Mouse (Mus musculus) adrenal gland, postnatal 25 days (tissue): ENCODE data around the gene Tmem8b. TPM values are rescaled to one million over a fixed set of nuclear protein-coding genes. Genes with fewer than 3 reads are reported as not detected.
A peak's percentile ranks its signal among the peaks of the same experiment; 100 is the strongest.

Experiments
- DNase-seq: peaks from one replicate; pipeline ENCODE4 v3.0.0; 2021; ENCODE audit warnings: mixed read lengths
- long read RNA-seq: library from polyadenylated mRNA; stranded (forward); transcript quantifications from one replicate; pipeline ENCODE4 v2.0.0, GENCODE M21; 2021
- total RNA-seq: library from RNA; stranded (reverse); gene quantifications from 2 replicates; pipeline ENCODE4 v1.2.3, GENCODE M21; 2021

The Tmem8b gene
- 4.3 and 7.4 TPM in 2 replicates for total RNA-seq
- long read RNA-seq, partial matches to known transcripts: 1 of 4 reads
- long read RNA-seq, other reads (novel, unspliced or antisense): 3 of 4 reads

DNA sequence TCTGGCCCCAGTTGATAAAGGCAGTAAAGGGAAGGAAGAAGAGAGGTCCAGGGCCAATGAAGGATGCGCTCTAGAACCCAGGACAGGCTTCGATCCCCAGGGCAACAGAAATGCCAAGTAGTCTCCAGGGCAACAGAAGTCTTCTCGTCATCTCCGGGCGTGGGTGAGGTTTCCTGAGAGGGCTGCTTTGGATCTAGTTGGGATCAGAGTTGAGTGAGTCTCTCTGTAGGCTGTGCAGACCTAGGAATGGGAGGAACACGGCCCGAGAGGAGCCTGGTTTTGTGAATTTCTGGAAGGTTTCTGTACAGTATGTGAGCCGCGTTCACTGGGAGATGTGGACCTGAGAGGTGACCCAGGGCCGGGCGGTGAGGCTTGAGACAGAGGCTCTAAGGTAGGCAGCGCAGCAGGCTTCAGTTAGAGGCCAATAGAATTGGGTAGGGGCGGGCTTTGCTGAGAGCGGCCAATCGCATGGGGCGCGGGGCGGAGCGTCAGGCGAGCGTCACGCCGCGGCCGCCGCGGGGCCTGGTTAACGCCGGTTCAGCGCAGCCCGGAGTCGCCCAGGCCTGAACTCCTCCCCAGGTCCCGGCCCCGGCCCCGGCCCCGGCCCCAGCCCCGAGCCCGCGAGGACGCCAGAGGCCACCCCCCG lies at the start of gene Tmem8b, which contains the start of gene Fam221b:
TSS of gene Tmem8b (plus strand) at position 190 of the 646 bp plus-strand sequence.
TSS of gene Fam221b (minus strand) at position 364 of the 646 bp plus-strand sequence.
- DNase-seq: peak; percentile 91

DNA sequence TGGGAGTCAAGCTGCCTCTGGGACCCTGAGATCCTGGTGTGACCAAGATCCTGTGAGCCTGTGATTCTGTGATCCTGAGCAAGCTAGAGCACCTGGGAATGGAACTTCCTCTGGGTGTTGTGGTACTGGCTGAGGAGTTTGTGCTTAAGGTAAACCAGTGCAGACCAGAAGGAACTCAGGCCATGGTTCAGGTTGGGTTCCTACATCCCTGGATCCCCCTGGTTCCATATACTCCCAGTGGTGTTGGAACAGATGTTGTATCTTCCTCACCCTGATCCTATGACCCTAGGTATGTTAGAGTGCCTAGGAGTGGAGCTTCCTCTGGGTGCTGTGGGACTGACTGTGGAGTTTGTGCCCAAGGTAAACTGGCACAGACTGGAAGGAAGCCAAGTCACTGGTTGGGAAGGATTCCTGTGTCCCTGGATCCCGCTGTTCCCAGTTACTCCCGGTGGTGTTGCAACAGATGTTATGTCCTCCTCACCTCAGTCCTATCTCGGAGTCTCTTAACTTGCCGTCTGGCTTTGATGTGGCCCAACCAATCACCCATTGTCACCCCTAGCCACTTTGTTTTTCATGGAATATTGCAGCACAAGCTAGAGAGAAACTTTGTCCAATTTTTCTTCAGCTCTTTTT lies 48.5 kb upstream of the Tmem8b start:
- no peak for DNase-seq

GRCm38 (mm10) chr4:43629106-43629817 lies 39.5 kb upstream of the Tmem8b start:
- no peak for DNase-seq

GRCm38 (mm10) chr4:43630030-43630581 lies 38.7 kb upstream of the Tmem8b start:
- DNase-seq: peak; percentile 59

- no peak for DNase-seq
Observed at GRCm38 (mm10) chr4:43630671-43631045, 38.1 kb upstream of the Tmem8b start.

DNA sequence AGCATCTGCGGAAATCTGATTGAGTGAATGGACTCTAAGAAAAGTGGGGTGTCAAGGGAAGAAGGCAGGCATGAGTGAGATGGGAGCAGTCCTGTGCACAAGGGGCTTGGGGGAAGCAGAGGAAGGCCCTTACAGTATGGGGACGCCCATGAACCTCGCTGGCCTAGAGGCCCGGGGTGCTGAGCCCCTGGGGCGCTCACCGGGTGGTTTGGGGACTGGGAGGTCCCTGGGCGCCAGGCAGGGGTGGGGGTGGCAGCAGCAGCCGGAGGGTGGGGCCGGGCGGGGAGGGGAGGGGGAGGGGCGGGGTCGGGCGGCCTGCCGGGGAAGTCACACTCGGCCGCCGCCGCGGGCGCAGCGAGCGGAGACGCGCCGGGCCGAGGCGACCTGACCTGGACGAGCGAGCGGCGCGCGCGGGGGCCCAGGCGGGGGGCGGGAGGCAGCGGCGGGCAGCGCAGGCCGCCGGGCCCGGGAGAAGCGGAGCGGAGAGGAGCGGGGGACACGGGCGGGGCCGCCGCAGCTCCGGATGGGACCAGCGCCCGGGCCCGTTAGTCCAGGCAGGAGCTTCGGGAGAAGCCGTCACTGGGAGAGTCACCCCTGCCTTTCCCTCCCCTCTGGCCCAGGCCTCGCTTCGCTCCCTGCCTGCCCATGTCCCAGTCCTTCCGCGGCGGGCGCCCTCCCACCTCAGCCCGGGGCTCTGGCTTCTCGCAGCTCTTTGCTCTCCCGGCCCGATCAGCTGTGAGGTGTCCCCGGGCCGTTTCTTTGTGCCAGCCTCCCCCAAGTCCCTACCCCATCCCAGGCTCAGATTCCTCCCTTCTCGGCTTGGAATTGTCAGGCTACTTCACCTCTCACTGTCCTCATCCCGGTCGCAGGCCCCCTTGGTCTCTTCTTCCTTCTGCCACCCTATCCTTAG lies 37.5 kb upstream of the Tmem8b start, which contains the start of gene Npr2:
TSS of gene Npr2 (plus strand) at position 890 of the 910 bp plus-strand sequence.
- DNase-seq: peak; percentile 66

- DNase-seq: no peak
Observed at GRCm38 (mm10) chr4:43631956-43632920, 36.5 kb upstream of the Tmem8b start.

DNA sequence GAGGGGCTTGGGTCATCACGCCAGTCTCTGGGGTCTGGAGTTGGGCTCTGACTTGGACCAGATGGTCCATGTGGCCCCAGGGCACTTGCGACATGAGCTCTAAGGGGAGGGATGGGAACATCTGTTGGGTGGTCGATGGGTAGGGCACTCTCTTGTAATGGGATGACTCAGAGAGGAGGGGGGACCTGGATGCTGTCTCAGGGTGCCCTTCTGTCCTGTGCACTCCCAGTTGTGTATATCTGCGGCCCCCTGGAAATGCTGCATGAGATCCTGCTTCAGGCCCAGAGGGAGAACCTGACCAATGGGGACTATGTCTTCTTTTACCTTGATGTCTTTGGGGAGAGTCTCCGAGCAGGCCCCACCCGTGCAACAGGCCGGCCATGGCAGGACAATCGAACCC lies 35.5 kb upstream of the Tmem8b start:
- no peak for DNase-seq

GRCm38 (mm10) chr4:43633736-43634135 lies 35.0 kb upstream of the Tmem8b start:
- DNase-seq: no peak

DNA sequence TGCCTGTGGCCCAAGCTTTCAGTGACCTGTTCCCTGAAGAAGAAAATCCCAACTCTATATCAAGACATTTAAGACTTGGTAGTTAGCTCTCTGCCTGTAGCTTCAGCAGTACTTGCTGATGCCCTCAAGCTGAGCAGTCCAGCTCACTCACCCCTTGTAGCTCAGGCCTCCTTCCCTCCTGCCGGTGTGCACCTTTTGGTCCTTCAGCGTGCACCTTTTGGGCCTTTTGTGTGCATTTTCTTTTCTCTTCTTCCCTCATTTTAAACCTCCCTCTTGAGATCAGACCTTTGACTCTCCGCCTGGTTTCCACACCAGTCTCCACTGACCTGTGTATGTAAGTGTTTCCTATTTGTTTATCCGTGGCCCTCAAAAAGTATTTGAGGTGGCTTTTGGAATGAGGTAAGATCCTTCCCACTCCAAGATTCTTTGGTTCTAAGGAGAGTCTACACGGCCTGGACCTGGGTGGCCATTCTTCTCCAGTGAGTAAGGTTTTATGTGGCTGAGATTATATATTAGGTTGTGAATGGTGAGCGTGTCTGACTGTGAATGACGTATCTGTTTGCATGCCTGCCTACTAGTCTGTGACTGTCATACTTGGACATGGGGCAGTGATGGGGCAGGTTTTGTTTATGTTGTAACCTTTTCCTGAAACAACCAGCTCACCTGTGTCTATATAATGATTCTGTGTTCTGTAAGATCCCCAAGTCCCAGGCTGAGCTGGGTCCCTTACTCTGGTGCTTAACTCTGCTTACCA lies 34.0 kb upstream of the Tmem8b start:
- no peak for DNase-seq

DNA sequence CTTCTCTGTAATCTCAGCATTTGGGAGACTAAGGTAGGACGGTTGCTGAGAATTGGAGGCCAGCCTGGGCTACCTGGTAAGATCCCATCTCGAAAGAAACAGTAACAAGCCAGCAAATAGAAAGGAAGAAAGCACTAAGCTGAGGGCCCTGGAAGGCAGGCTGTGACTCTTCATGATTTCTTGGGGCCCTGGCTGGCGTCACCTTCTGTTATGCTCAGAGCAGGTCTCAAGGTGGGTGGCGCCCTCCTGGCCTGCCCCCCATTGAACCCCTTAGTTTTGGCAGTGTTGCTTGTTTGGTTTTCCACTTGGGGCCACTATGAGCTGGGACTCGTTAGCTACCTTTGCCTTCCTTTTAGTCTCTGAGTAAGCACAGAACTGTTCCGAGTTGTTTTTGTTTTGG lies 32.0 kb upstream of the Tmem8b start:
- DNase-seq: no peak

DNA sequence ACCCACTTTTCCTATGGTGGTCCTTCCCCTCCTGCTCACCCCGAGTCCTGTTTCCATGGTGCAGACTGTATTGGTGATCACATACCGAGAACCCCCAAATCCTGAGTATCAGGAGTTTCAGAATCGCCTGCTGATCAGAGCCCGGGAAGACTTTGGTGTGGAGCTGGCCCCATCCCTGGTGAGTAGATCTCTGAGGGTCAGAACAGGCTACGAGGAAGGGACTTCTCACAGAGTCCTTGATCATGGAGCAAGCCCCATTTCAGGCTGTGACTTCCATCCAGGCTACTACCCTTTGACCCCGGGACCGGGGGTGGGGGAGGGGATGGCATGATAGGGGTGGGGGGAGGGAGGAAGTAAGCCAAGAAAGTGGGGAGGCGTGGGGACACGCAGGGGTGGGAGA lies 28.7 kb upstream of the Tmem8b start:
- no peak for DNase-seq

DNA sequence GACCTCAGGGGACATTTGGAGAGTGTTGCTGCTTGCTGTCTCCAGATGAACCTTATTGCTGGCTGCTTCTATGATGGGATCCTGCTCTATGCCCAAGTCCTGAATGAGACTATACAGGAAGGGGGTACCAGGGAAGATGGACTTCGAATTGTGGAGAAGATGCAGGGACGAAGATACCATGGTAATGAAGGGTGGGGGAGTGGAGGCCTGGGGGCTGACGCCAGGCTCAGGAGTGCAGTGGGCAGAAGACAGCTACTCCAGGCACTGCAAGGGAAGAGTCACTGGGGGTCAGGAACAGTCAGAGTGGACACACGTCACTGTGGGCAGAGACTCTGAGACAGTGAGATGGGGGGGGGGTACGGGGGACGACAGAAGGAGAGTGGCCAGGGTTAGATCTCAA lies 28.3 kb upstream of the Tmem8b start:
- no peak for DNase-seq

DNA sequence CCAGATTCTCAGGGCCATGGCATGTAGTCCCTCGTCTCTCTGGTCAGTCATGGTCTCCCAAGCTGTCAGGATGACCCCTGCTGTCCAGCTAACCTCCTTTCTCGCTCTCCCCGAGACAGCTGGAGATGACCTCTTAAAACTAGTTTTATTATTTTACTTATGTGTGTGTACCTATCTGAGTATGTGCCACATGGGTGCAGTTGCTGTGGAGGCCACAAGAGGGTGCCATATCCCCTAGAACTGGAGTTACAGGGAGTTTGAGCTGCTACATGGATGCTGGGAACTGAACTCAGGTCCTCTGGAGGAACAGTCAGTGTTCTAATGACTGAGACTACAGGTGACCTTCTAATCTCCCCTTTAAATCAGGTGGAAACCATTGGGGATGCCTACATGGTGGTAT lies 19.0 kb upstream of the Tmem8b start:
- no peak for DNase-seq

DNA sequence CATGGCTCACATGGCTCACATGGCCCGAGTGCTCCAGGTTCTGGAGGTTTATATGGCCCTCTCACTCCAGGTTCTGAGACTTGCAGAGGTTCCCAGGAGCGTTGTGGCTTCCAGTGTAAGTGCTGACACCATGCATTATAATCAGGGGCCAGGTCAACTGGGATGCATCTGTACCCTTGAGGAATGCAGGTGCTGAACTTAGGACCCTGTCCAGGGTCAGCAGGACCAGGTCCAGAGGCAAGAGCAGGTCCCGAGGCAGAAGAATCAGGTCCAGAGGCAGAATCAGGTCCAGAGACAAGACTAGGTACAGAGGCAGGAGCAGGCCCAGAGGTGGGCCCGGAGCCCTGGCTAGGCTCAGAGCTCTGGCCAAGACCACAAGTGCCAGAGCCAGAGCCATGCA lies 16.0 kb upstream of the Tmem8b start:
- no peak for DNase-seq

GRCm38 (mm10) chr4:43653161-43654015 lies 15.4 kb upstream of the Tmem8b start, which contains the start of gene Spag8:
TSS of gene Spag8 (minus strand) at chr4:43653594.
- no peak for DNase-seq

- no peak for DNase-seq
Observed at GRCm38 (mm10) chr4:43655656-43656338, 13.0 kb upstream of the Tmem8b start.
